Mouse (Mus musculus) ES-E14 (cell line): ENCODE measurements around the gene Nrsn2.
A peak's percentile ranks its signal among the peaks of the same experiment; 100 is the strongest.

ENCODE experiments used
- CHD2 ChIP-seq: IDR thresholded peaks from 2 replicates; pipeline ENCODE4 v1.6.1; 2014; ENCODE audit warnings: mild to moderate bottlenecking, low read depth, low read length, inconsistent platforms
- MAFK ChIP-seq: IDR thresholded peaks from 2 replicates; pipeline ENCODE4 v1.6.1; 2014; ENCODE audit warnings: mild to moderate bottlenecking, low read depth, low read length, inconsistent platforms; ENCODE audit not compliant: insufficient read depth
- ZNF384 ChIP-seq: IDR thresholded peaks from 2 replicates; pipeline ENCODE4 v1.6.1; 2012; ENCODE audit warnings: low read depth, low read length, inconsistent platforms

GRCm38 (mm10) chr2:152344909-152345308 lies 31.5 kb downstream of the Nrsn2 start:
- peak; percentile 65; the same call in 1 of the 2 replicates for TF ChIP-seq ZNF384
- no peak for TF ChIP-seq CHD2
- no peak for TF ChIP-seq MAFK
